Mouse (Mus musculus): ENCODE measurements around the gene Dnajc4.

The Dnajc4 gene

GRCm38 (mm10) chr19:6940396-6941351, 51.7 kb downstream of the Dnajc4 start:
- TF ChIP-seq CTCF (conservative IDR thresholded peaks at IDR 0.05; ENCODE audit: low read length) (no peak), POU5F1 (IDR thresholded peaks at IDR 0.05; ENCODE audit: borderline replicate concordance, low read length) (no peak), NANOG (IDR thresholded peaks at IDR 0.05; ENCODE audit: borderline replicate concordance, low read length) (no peak)
- no peaks in the 10 kb centered on the region for H3K9me3 ChIP-seq (ENCODE audit: low read length)
- peaks cover 38% of the 10 kb centered on the region for H3K4me1 ChIP-seq (replicated peaks; ENCODE audit: low read depth, low read length)
- H3K27me3 ChIP-seq (ENCODE audit: insufficient read depth, low read length), result peaks cover 7% of the 10 kb centered on the region
- H3K36me3 ChIP-seq (ENCODE audit: insufficient read depth, low read length), result peaks cover 14% of the 10 kb centered on the region
- peak overlapping the region; percentile 95 for H3K4me3 ChIP-seq (replicated peaks; ENCODE audit: low read length)

GRCm38 (mm10) chr19:6939106-6940002, 53.0 kb downstream of the Dnajc4 start:
- peaks cover 37% of the 10 kb centered on the region for H3K4me1 ChIP-seq (replicated peaks; ENCODE audit: low read depth, low read length)
- peaks cover 4% of the 10 kb centered on the region; the same call in 1 of the 2 replicates for H3K36me3 ChIP-seq (ENCODE audit: insufficient read depth, low read length)
- H3K9me3 ChIP-seq (ENCODE audit: low read length), result no peaks in the 10 kb centered on the region
- H3K4me3 ChIP-seq (replicated peaks; ENCODE audit: low read length), result no peak overlapping the region
- peaks cover 20% of the 10 kb centered on the region for H3K27me3 ChIP-seq (ENCODE audit: insufficient read depth, low read length)
- TF ChIP-seq NANOG (IDR thresholded peaks at IDR 0.05; ENCODE audit: borderline replicate concordance, low read length) (no peak), CTCF (conservative IDR thresholded peaks at IDR 0.05; ENCODE audit: low read length) (no peak), POU5F1 (IDR thresholded peaks at IDR 0.05; ENCODE audit: borderline replicate concordance, low read length) (no peak)
